Mouse (Mus musculus) CH12.LX (cell line): Measurements from ENCODE around the gene Lin7c. TPM values are rescaled to one million over a fixed set of nuclear protein-coding genes. Genes with fewer than 3 reads are reported as not detected.

Experiments
- DNase-seq: peaks from one replicate; pipeline ENCODE4 v3.0.0-alpha.2; 2013; ENCODE audit errors: extremely low read depth
- H3K27ac ChIP-seq: 2 replicates; pipeline ENCODE4 v1.5.1; 2012; ENCODE audit warnings: low read depth, mild to moderate bottlenecking, control low read depth, moderate library complexity; ENCODE audit not compliant: insufficient read depth
- H3K27me3 ChIP-seq: replicated peaks from 2 replicates; pipeline ENCODE3; 2012; ENCODE audit warnings: inconsistent platforms
- H3K36me3 ChIP-seq, 2 experiments: replicated peaks in 1 of 2; 2 replicates each; pipeline versions ENCODE3 to v1.6.1; 2012; ENCODE audit warnings: inconsistent platforms in 1 of 2, low read length in 1 of 2, mild to moderate bottlenecking in 1 of 2, mixed read lengths in 1 of 2, moderate library complexity in 1 of 2; ENCODE audit not compliant: control insufficient read depth in 1 of 2, insufficient read depth in 1 of 2
- H3K4me1 ChIP-seq, 2 experiments: 2 replicates each; pipeline ENCODE4 v1.6.1; 2012; ENCODE audit warnings: inconsistent platforms in 1 of 2, moderate library complexity in 1 of 2; ENCODE audit not compliant: insufficient read depth in 2 of 2, control insufficient read depth in 1 of 2
- H3K4me2 ChIP-seq: 2 replicates; pipeline ENCODE4 v1.6.1; 2012; ENCODE audit warnings: low read depth, mild to moderate bottlenecking, control low read depth; ENCODE audit not compliant: poor library complexity, insufficient read depth, severe bottlenecking
- H3K4me3 ChIP-seq, 3 experiments: fragments of 150-350 bp in 1 of 3; sonication (generic) in 1 of 3; replicated peaks in 1 of 3; 2 replicates each; pipeline versions ENCODE3 to v1.5.1; 2011 to 2012; ENCODE audit warnings: low read depth in 2 of 3, low read length in 2 of 3, mild to moderate bottlenecking in 2 of 3, moderate library complexity in 2 of 3, control low read depth in 1 of 3, improper control_type of control experiment in 1 of 3, inconsistent platforms in 1 of 3, mixed read lengths in 1 of 3; ENCODE audit not compliant: poor library complexity in 1 of 3
- H3K79me2 ChIP-seq: replicated peaks from 2 replicates; pipeline ENCODE4 v1.6.1; 2012; ENCODE audit warnings: mild to moderate bottlenecking, moderate library complexity; ENCODE audit not compliant: control insufficient read depth, poor library complexity, insufficient read depth, severe bottlenecking; ENCODE audit errors: extremely low read depth
- H3K9ac ChIP-seq: 2 replicates; pipeline ENCODE4 v1.6.1; 2012; ENCODE audit warnings: low read depth, mild to moderate bottlenecking, control low read depth, moderate library complexity; ENCODE audit not compliant: insufficient read depth
- H3K9me3 ChIP-seq: replicated peaks from 2 replicates; pipeline ENCODE3; 2012; ENCODE audit warnings: low read length, inconsistent platforms, mixed read lengths
- CHD1 ChIP-seq: IDR thresholded peaks from 2 replicates; pipeline ENCODE4 v1.6.1; 2012; ENCODE audit warnings: low read depth, low read length, improper control_type of control experiment, inconsistent platforms
- CTCF ChIP-seq, 2 experiments: IDR thresholded peaks in 1 of 2; conservative IDR thresholded peaks in 1 of 2; 2 replicates each; pipeline ENCODE4 v1.5.1; 2011 to 2012; ENCODE audit warnings: low read depth in 2 of 2, low read length in 2 of 2, improper control_type of control experiment in 1 of 2, inconsistent platforms in 1 of 2, mild to moderate bottlenecking in 1 of 2, moderate library complexity in 1 of 2
- ELF1 ChIP-seq: IDR thresholded peaks from 2 replicates; pipeline ENCODE4 v1.6.1; 2014; ENCODE audit warnings: low read depth, mild to moderate bottlenecking, inconsistent platforms, low read length, improper control_type of control experiment
- EP300 ChIP-seq: IDR thresholded peaks from 2 replicates; pipeline ENCODE4 v1.6.1; 2011; ENCODE audit warnings: low read length, improper control_type of control experiment
- HCFC1 ChIP-seq: IDR thresholded peaks from 2 replicates; pipeline ENCODE4 v1.6.1; 2012; ENCODE audit warnings: low read depth, mild to moderate bottlenecking, inconsistent platforms, low read length, improper control_type of control experiment
- MAFK ChIP-seq: IDR thresholded peaks from 2 replicates; pipeline ENCODE4 v1.6.1; 2011; ENCODE audit warnings: low read length, improper control_type of control experiment; ENCODE audit not compliant: insufficient replicate concordance
- NELFE ChIP-seq: IDR thresholded peaks from 2 replicates; pipeline ENCODE4 v1.6.1; 2011; ENCODE audit warnings: low read depth, low read length, improper control_type of control experiment
- NRF1 ChIP-seq: IDR thresholded peaks from 2 replicates; pipeline ENCODE4 v1.6.1; 2014; ENCODE audit warnings: low read depth, mild to moderate bottlenecking, inconsistent platforms, low read length, improper control_type of control experiment, moderate library complexity
- POLR2A ChIP-seq: IDR thresholded peaks from 2 replicates; pipeline ENCODE4 v1.6.1; 2011; ENCODE audit warnings: low read depth, mild to moderate bottlenecking, improper control_type of control experiment, low read length
- RAD21 ChIP-seq: IDR thresholded peaks from 2 replicates; pipeline ENCODE4 v1.6.1; 2011; ENCODE audit warnings: low read depth, mild to moderate bottlenecking, low read length, improper control_type of control experiment, moderate library complexity
- SMC3 ChIP-seq: IDR thresholded peaks from 2 replicates; pipeline ENCODE4 v1.6.1; 2011; ENCODE audit warnings: low read depth, low read length, improper control_type of control experiment
- USF2 ChIP-seq: conservative IDR thresholded peaks from 2 replicates; pipeline ENCODE4 v1.6.1; 2011; ENCODE audit warnings: low read depth, low read length, improper control_type of control experiment
- ZC3H11A ChIP-seq: IDR thresholded peaks from 2 replicates; pipeline ENCODE4 v1.6.1; 2012; ENCODE audit warnings: low read depth, mild to moderate bottlenecking, inconsistent platforms, low read length, improper control_type of control experiment
- ZKSCAN1 ChIP-seq: IDR thresholded peaks from 2 replicates; pipeline ENCODE4 v1.6.1; 2012; ENCODE audit warnings: low read depth, inconsistent platforms, low read length, improper control_type of control experiment, borderline replicate concordance
- ZNF384 ChIP-seq: IDR thresholded peaks from 2 replicates; pipeline ENCODE4 v1.6.1; 2012; ENCODE audit warnings: low read depth, low read length, improper control_type of control experiment, inconsistent platforms
- dilution Hi-C: fragments of 300-500 bp; cut with MboI; formaldehyde crosslinking; loops from 2 replicates; pipeline ENCODE4 v1.14.3; 2020; ENCODE audit warnings: low sequenced_read_pairs; ENCODE audit not compliant: extremely low pct_unique_long_range_greater_than_20kb, extremely low pct_ligation_motif_present
- in situ Hi-C: fragments of 300-500 bp; cut with MboI; formaldehyde crosslinking; loops from 3 replicates; pipeline ENCODE4 v1.14.3; 2019; ENCODE audit warnings: low sequenced_read_pairs, low pct_ligation_motif_present, low pct_unique_long_range_greater_than_20kb, mixed read lengths
- polyA plus RNA-seq: library from polyadenylated mRNA; unstranded; fragments of >175 nt; gene quantifications from 2 replicates; pipeline ENCODE4 v1.2.1, GENCODE M21; 2012; ENCODE audit warnings: low read depth; ENCODE audit not compliant: insufficient read length
- total RNA-seq, 2 experiments: library from RNA; depleted of rRNA; stranded (reverse); fragments of 300-350 nt in 1 of 2; fragments of >200 nt in 1 of 2; gene quantifications; 2 replicates each; pipeline ENCODE4 v1.2.3; 2012 to 2014

Gene Lin7c
- total and polyA plus RNA-seq, 3 experiments, result 29.7 to 75.0 (median 52.3) TPM

DNA sequence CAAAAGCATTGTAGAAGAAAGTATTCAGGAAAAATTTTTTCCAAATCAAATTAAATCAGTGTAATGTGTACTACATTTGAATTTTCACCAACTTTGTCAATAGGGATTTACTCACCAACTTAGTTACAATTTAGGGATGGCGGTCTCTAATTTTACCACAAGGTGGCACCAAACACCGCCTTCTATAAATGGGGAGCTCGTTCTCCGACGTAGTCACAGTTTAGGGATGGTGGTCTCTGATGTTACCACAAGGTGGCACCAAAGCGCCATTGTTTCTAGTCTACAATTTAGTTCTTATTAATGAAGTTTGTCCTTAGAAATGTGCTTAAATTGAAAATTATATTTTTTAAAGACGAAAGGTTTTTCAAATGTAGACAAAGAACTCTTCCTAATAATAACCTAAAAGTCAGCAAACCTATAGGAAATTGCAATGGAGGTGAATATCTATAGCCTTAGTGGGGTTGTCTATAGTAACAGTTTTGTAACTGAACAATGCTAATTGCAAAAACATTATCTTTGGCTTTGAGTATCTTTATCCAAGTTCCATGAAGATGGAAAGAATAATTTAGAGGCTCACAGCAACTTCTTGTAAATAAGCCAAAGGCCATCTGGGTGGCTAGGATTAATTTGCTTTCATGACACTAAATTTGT, 13.6 kb downstream of the Lin7c start:
- H3K9ac ChIP-seq, result no peak overlapping the region
- H3K4me3 ChIP-seq, result no peak overlapping the region
- in situ Hi-C loops (loop anchor here (25.0 kb wide), 2 partner anchors 158 to 658 kb away; no protein-coding TSS in a partner anchor), dilution Hi-C loops (no loop called here)
- H3K4me2 ChIP-seq, result no peak overlapping the region
- H3K27ac ChIP-seq, result no peak overlapping the region
- no peaks in the 10 kb centered on the region for H3K9me3 ChIP-seq
- no peaks in the 10 kb centered on the region for H3K4me1 ChIP-seq
- peak; percentile 89 for DNase-seq
- H3K79me2 ChIP-seq, result no peaks in the 10 kb centered on the region
- H3K36me3 ChIP-seq, result peaks cover 12 to 28% of the 10 kb centered on the region in 2 experiments
- TF ChIP-seq POLR2A, result peak; percentile 22; the same call in 1 of the 2 replicates
- peak; percentile 87 to 99 for TF ChIP-seq CTCF (conservative IDR thresholded peaks at IDR 0.05 in 1 of 2, IDR thresholded peaks at IDR 0.05 in 1 of 2; ENCODE audit: low read depth in 2 of 2, low read length in 2 of 2)
- no peak for TF ChIP-seq ELF1
- peak; percentile 88 for TF ChIP-seq ZC3H11A
- TF ChIP-seq HCFC1, result no peak
- TF ChIP-seq SMC3, result peak; percentile 96
- H3K27me3 ChIP-seq, result no peaks in the 10 kb centered on the region

DNA sequence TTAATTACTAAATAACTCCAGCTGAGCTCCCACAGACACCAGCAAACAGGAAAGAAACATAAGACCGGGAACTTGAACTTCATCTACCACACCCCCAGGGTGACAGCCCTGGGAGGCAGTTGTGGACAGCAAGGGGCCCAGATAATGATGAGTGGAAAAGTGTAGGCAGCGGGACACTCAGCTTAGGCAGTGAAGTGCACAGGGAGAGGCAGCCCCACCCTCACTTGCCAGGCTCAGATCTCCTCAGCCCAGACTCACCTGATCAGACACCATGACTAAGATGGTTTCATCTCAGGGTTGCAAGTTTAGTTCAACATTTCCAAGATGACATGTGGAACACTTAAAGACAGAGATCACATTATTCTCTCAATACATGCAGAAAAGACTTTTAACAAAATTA, 18.5 kb downstream of the Lin7c start:
- no peaks in the 10 kb centered on the region for H3K36me3 ChIP-seq
- in situ Hi-C loops, result loop anchor here (5.0 to 25.0 kb wide), 3 partner anchors 153 to 653 kb away; no protein-coding TSS in a partner anchor
- no peak overlapping the region for H3K4me3 ChIP-seq
- no peaks in the 10 kb centered on the region for H3K79me2 ChIP-seq
- H3K9ac ChIP-seq, result no peak overlapping the region
- dilution Hi-C loops, result no loop called here
- H3K9me3 ChIP-seq, result no peaks in the 10 kb centered on the region
- no peak overlapping the region for H3K27ac ChIP-seq
- H3K27me3 ChIP-seq, result no peaks in the 10 kb centered on the region
- 0 out of 4 replicates have a peak, but pooled peaks cover 0 to 4% of the 10 kb centered on the region in 2 experiments for H3K4me1 ChIP-seq
- no peak overlapping the region for H3K4me2 ChIP-seq
- DNase-seq, result no peak
- no peak for TF ChIP-seq NRF1
- TF ChIP-seq EP300, result no peak
- no peak for TF ChIP-seq RAD21
- no peak for TF ChIP-seq ZKSCAN1
- TF ChIP-seq NELFE, result no peak
- no peak for TF ChIP-seq ZNF384
- TF ChIP-seq USF2, result no peak
- TF ChIP-seq POLR2A, result no peak

DNA sequence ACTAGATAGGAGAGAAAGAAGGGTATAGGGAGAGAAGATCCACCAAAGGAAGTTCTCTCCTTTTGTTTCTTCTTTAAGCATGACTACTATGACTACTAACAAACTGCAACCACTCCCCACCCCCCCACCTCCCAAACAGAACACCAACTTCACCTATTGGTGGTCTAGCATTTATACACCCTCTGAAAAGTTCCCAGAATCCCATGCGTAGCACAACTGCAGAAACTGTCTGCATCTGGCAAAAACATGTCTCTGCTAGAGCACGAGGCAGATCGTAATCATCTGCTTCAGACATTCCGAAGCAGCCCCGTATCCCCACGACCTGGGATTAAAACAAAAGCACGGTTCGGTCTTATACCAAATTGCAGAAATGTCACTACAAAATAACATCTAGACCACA, 21.6 kb downstream of the Lin7c start:
- dilution Hi-C loops, result no loop called here
- Histone ChIP-seq H3K4me1 (peaks cover 0 to 9% of the 10 kb centered on the region in 2 experiments; a peak in 2 of 4 replicates), H3K4me3 (no peak overlapping the region), H3K27me3 (peaks cover 1% of the 10 kb centered on the region), H3K9me3 (no peaks in the 10 kb centered on the region), H3K4me2 (no peak overlapping the region), H3K36me3 (no peaks in the 10 kb centered on the region), H3K9ac (no peak overlapping the region)
- no peak for DNase-seq
- TF ChIP-seq RAD21 (no peak), CHD1 (no peak), MAFK (no peak)
- TF ChIP-seq, all 38 proteins: peak for 0
- Histone ChIP-seq H3K27ac (no peak overlapping the region), H3K79me2 (no peaks in the 10 kb centered on the region)
- in situ Hi-C loops, result loop anchor here (25.0 kb wide), 2 partner anchors 150 to 650 kb away; no protein-coding TSS in a partner anchor
